Mouse (Mus musculus) liver, embryonic 15.5 days (tissue): ENCODE data around the gene Fam78b. TPM values are rescaled to one million over a fixed set of nuclear protein-coding genes. Genes with fewer than 3 reads are reported as not detected.
A peak's percentile ranks its signal among the peaks of the same experiment; 100 is the strongest.

Experiments
- ATAC-seq: fragments of 200-750 bp; cut with Nextera tagmentation; 2 replicates; pipeline ENCODE4 v1.8.0; 2017; ENCODE audit warnings: moderate number of reproducible peaks, mild to moderate bottlenecking, moderate library complexity; ENCODE audit not compliant: insufficient read depth
- H3K27ac ChIP-seq: fragments of 300-500 bp; sonication (generic); replicated peaks from 2 replicates; pipeline ENCODE4 v1.5.1; 2015; ENCODE audit warnings: mild to moderate bottlenecking, inconsistent platforms
- H3K27me3 ChIP-seq: fragments of 300-500 bp; sonication (generic); 2 replicates; pipeline ENCODE4 v1.6.1; 2015; ENCODE audit warnings: mild to moderate bottlenecking, inconsistent platforms
- H3K36me3 ChIP-seq: fragments of 300-500 bp; sonication (generic); replicated peaks from 2 replicates; pipeline ENCODE4 v1.6.1; 2015; ENCODE audit warnings: moderate library complexity, mild to moderate bottlenecking, inconsistent platforms
- H3K4me1 ChIP-seq: fragments of 300-500 bp; sonication (generic); replicated peaks from 2 replicates; pipeline ENCODE4 v1.6.1; 2015; ENCODE audit warnings: inconsistent platforms
- H3K4me2 ChIP-seq: fragments of 300-500 bp; sonication (generic); 2 replicates; pipeline ENCODE4 v1.6.1; 2015; ENCODE audit warnings: moderate library complexity, mild to moderate bottlenecking, inconsistent platforms
- H3K4me3 ChIP-seq: fragments of 300-500 bp; sonication (generic); replicated peaks from 2 replicates; pipeline ENCODE4 v1.5.1; 2015; ENCODE audit warnings: mild to moderate bottlenecking, inconsistent platforms
- H3K9ac ChIP-seq: fragments of 300-500 bp; sonication (generic); 2 replicates; pipeline ENCODE4 v1.6.1; 2015; ENCODE audit warnings: moderate library complexity, mild to moderate bottlenecking, inconsistent platforms
- H3K9me3 ChIP-seq: fragments of 300-500 bp; sonication (generic); replicated peaks from 2 replicates; pipeline ENCODE4 v1.6.1; 2016; ENCODE audit warnings: inconsistent platforms
- WGBS: fragments of 180-500 bp; shearing (Covaris S2); methylation state at CpG from one replicate; pipeline ENCODE4 v1.1.7; 2015; ENCODE audit warnings: mixed read lengths; ENCODE audit not compliant: insufficient replicate concordance; 5-methylcytosine and 5-hydroxymethylcytosine counted together
- polyA plus RNA-seq: library from polyadenylated mRNA; unstranded; fragments of >200 nt; fragmentation: Nextera tagmentation; extraction: Ambion mirVana; gene quantifications from 2 replicates; pipeline ENCODE4 v1.2.1, GENCODE M21; 2015

Fam78b gene
- polyA plus RNA-seq, 1 experiment from 2014 or later, result 0.08 TPM

- no peak overlapping the region for H3K4me3 ChIP-seq
- H3K27ac ChIP-seq, result no peak overlapping the region
- H3K9ac ChIP-seq, result no peak overlapping the region
- 48% methylated on average over 2 of the region's 2 CpGs for WGBS
- peaks cover 3% of the 10 kb centered on the region; the same call in 1 of the 2 replicates for H3K4me1 ChIP-seq
- 0 out of 2 replicates have a peak, but pooled peaks have one; percentile 7 for ATAC-seq
- H3K27me3 ChIP-seq, result peaks cover 40% of the 10 kb centered on the region
- H3K9me3 ChIP-seq, result no peaks in the 10 kb centered on the region
- H3K36me3 ChIP-seq, result no peaks in the 10 kb centered on the region
- no peak overlapping the region for H3K4me2 ChIP-seq
Observed at GRCm38 (mm10) chr1:167004621-167005020, 3.4 kb downstream of the Fam78b start.

- Histone ChIP-seq H3K4me3 (no peak overlapping the region), H3K4me2 (no peak overlapping the region)
Observed at GRCm38 (mm10) chr1:167007341-167007740, 6.1 kb downstream of the Fam78b start.

GRCm38 (mm10) chr1:167010190-167010589 lies 9.0 kb downstream of the Fam78b start:
- Histone ChIP-seq H3K27me3 (no peaks in the 10 kb centered on the region), H3K4me1 (no peaks in the 10 kb centered on the region), H3K9ac (no peak overlapping the region), H3K36me3 (no peaks in the 10 kb centered on the region), H3K4me2 (no peak overlapping the region), H3K9me3 (no peaks in the 10 kb centered on the region), H3K27ac (no peak overlapping the region), H3K4me3 (no peak overlapping the region)
- no peak for ATAC-seq
- 55% methylated on average over 9 of the region's 9 CpGs for WGBS

More at GRCm38 (mm10) chr1:167007341-167007740, 6.1 kb downstream of the Fam78b start:
- Histone ChIP-seq H3K27ac (no peak overlapping the region), H3K36me3 (no peaks in the 10 kb centered on the region), H3K9ac (no peak overlapping the region), H3K27me3 (peaks cover 13% of the 10 kb centered on the region), H3K9me3 (no peaks in the 10 kb centered on the region), H3K4me1 (no peaks in the 10 kb centered on the region)
- 53% methylated on average over 6 of the region's 6 CpGs for WGBS
- no peak for ATAC-seq

GRCm38 (mm10) chr1:167011301-167011700 lies 10.1 kb downstream of the Fam78b start:
- no peaks in the 10 kb centered on the region for H3K36me3 ChIP-seq
- H3K4me1 ChIP-seq, result no peaks in the 10 kb centered on the region
- H3K4me2 ChIP-seq, result no peak overlapping the region
- no peak for ATAC-seq
- H3K9ac ChIP-seq, result no peak overlapping the region
- no peaks in the 10 kb centered on the region for H3K9me3 ChIP-seq
- H3K4me3 ChIP-seq, result no peak overlapping the region
- WGBS, result 49% methylated on average over 6 of the region's 6 CpGs
- H3K27ac ChIP-seq, result no peak overlapping the region
- H3K27me3 ChIP-seq, result no peaks in the 10 kb centered on the region

GRCm38 (mm10) chr1:167012616-167013015 lies 11.4 kb downstream of the Fam78b start:
- H3K27me3 ChIP-seq, result no peaks in the 10 kb centered on the region
- no peak overlapping the region for H3K9ac ChIP-seq
- no peaks in the 10 kb centered on the region for H3K4me1 ChIP-seq
- ATAC-seq, result no peak
- no peak overlapping the region for H3K4me3 ChIP-seq
- no peak overlapping the region for H3K4me2 ChIP-seq
- H3K9me3 ChIP-seq, result no peaks in the 10 kb centered on the region
- no peak overlapping the region for H3K27ac ChIP-seq
- no peaks in the 10 kb centered on the region for H3K36me3 ChIP-seq
- 77% methylated on average over 8 of the region's 8 CpGs for WGBS

- 43% methylated on average over 7 of the region's 7 CpGs for WGBS
- no peak for ATAC-seq
Observed at GRCm38 (mm10) chr1:167013234-167013864, 12.1 kb downstream of the Fam78b start.

GRCm38 (mm10) chr1:167016269-167016668 lies 15.1 kb downstream of the Fam78b start:
- Histone ChIP-seq H3K27ac (no peak overlapping the region), H3K36me3 (no peaks in the 10 kb centered on the region), H3K4me3 (no peak overlapping the region), H3K9me3 (no peaks in the 10 kb centered on the region), H3K9ac (no peak overlapping the region), H3K4me2 (no peak overlapping the region), H3K4me1 (no peaks in the 10 kb centered on the region), H3K27me3 (no peaks in the 10 kb centered on the region)
- WGBS, result 33% methylated on average over 3 of the region's 3 CpGs
- no peak for ATAC-seq

More at GRCm38 (mm10) chr1:167013234-167013864, 12.1 kb downstream of the Fam78b start:
- Histone ChIP-seq H3K36me3 (no peaks in the 10 kb centered on the region), H3K4me1 (no peaks in the 10 kb centered on the region), H3K27ac (no peak overlapping the region), H3K4me2 (no peak overlapping the region), H3K4me3 (no peak overlapping the region), H3K9ac (no peak overlapping the region), H3K9me3 (no peaks in the 10 kb centered on the region), H3K27me3 (no peaks in the 10 kb centered on the region)

- no peaks in the 10 kb centered on the region for H3K36me3 ChIP-seq
- H3K9ac ChIP-seq, result no peak overlapping the region
- H3K4me3 ChIP-seq, result no peak overlapping the region
- H3K27me3 ChIP-seq, result no peaks in the 10 kb centered on the region
- H3K4me1 ChIP-seq, result no peaks in the 10 kb centered on the region
- no peak overlapping the region for H3K4me2 ChIP-seq
- H3K9me3 ChIP-seq, result no peaks in the 10 kb centered on the region
- WGBS, result 43% methylated on average over 9 of the region's 9 CpGs
- no peak overlapping the region for H3K27ac ChIP-seq
- no peak for ATAC-seq
Observed at GRCm38 (mm10) chr1:167022001-167022424, 20.8 kb downstream of the Fam78b start.

- H3K4me3 ChIP-seq, result no peak overlapping the region
- no peaks in the 10 kb centered on the region for H3K9me3 ChIP-seq
- no peaks in the 10 kb centered on the region for H3K36me3 ChIP-seq
- H3K4me2 ChIP-seq, result no peak overlapping the region
- no peak for ATAC-seq
- H3K27me3 ChIP-seq, result no peaks in the 10 kb centered on the region
- no peak overlapping the region for H3K9ac ChIP-seq
- 38% methylated on average over 7 of the region's 8 CpGs for WGBS
- no peak overlapping the region for H3K27ac ChIP-seq
- no peaks in the 10 kb centered on the region for H3K4me1 ChIP-seq
Observed at GRCm38 (mm10) chr1:167022541-167023121, 21.4 kb downstream of the Fam78b start.

GRCm38 (mm10) chr1:167023794-167024193 lies 22.6 kb downstream of the Fam78b start:
- Histone ChIP-seq H3K9me3 (no peaks in the 10 kb centered on the region), H3K36me3 (no peaks in the 10 kb centered on the region), H3K27ac (no peak overlapping the region), H3K9ac (no peak overlapping the region), H3K4me1 (no peaks in the 10 kb centered on the region), H3K4me3 (no peak overlapping the region), H3K27me3 (no peaks in the 10 kb centered on the region), H3K4me2 (no peak overlapping the region)
- ATAC-seq, result no peak
- 68% methylated on average over 11 of the region's 11 CpGs for WGBS

GRCm38 (mm10) chr1:167024961-167025360 lies 23.7 kb downstream of the Fam78b start:
- H3K9ac ChIP-seq, result no peak overlapping the region
- no peak overlapping the region for H3K27ac ChIP-seq
- no peak for ATAC-seq
- no peaks in the 10 kb centered on the region for H3K4me1 ChIP-seq
- no peaks in the 10 kb centered on the region for H3K27me3 ChIP-seq
- no peaks in the 10 kb centered on the region for H3K9me3 ChIP-seq
- no peaks in the 10 kb centered on the region for H3K36me3 ChIP-seq
- WGBS, result 56% methylated on average over 4 of the region's 4 CpGs
- H3K4me2 ChIP-seq, result no peak overlapping the region
- H3K4me3 ChIP-seq, result no peak overlapping the region
